Mouse (Mus musculus) layer of hippocampus, postnatal 14 days (tissue): ENCODE measurements at regions not wholly inside any gene's neighbourhood (a gene's known extent, or its start where the extent isn't known, plus 50 kb on each side); places are given as distances from the start of the nearest gene placed in this dataset.

Source experiments
- DNase-seq, 2 experiments: peaks; one replicate each; pipeline ENCODE4 v3.0.0; 2021 to 2022; ENCODE audit warnings: low spot score in 2 of 2, mixed read lengths in 1 of 2

GRCm38 (mm10) chr2:148507523-148507922, 64.2 kb upstream of the Cd93 start:
- no peak for DNase-seq

- DNase-seq: no peak
These were observed 63.6 kb upstream of the Cd93 start for GRCm38 (mm10) chr2:148506966-148507365.

GRCm38 (mm10) chr2:148505651-148506050, 62.3 kb upstream of the Cd93 start:
- no peak for DNase-seq

GRCm38 (mm10) chr2:148503143-148503854, 59.9 kb upstream of the Cd93 start:
- DNase-seq: no peak

- no peak for DNase-seq
These were observed 59.0 kb upstream of the Cd93 start for GRCm38 (mm10) chr2:148502321-148502720.

GRCm38 (mm10) chr2:148500235-148500936, 57.0 kb upstream of the Cd93 start:
- no peak for DNase-seq

- DNase-seq: no peak
These were observed 54.3 kb upstream of the Cd93 start for GRCm38 (mm10) chr2:148497452-148498302.

GRCm38 (mm10) chr2:148496151-148497040, 53.0 kb upstream of the Cd93 start:
- DNase-seq: no peak

- DNase-seq: no peak
These were observed 52.1 kb upstream of the Cd93 start for GRCm38 (mm10) chr2:148495485-148495884.

- DNase-seq: no peak
These were observed 49.9 kb upstream of the Cd93 start for GRCm38 (mm10) chr2:148493281-148493680.
